Mouse (Mus musculus) ZHBTc4 (cell line): ENCODE results near the gene Hk2.
A peak's percentile ranks its signal among the peaks of the same experiment; 100 is the strongest.

Source experiments
- DNase-seq: peaks from one replicate; pipeline ENCODE4 v3.0.0-alpha.2; 2011; ENCODE audit warnings: low read depth, low spot score

Hk2 gene

DNA sequence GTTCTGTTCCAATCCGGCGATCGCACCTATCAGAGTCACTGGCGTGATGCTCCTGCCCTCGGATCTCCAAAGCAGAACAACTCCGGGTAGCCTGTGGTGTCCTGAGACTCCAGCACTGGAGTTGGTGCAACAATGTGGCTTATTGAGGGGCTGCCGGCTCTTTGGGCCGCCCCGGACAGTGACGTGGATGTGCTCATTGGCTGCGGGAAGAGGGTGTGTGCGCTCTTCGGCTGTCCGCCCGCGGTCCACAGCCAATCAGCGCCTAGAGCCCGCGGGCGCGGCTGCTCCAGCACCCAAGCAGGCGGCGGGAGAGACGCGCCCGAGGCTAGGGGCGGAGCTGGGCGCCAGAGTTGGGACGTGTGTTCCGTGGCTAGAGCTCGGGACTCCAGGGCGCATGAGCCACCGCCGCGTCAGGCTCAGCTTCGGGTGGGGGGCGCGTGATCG is at the start of gene Hk2:
Gene Hk2, minus strand, starts transcription at position 134 of the 444 bp plus-strand sequence.
- peak; percentile 99 for DNase-seq

DNA sequence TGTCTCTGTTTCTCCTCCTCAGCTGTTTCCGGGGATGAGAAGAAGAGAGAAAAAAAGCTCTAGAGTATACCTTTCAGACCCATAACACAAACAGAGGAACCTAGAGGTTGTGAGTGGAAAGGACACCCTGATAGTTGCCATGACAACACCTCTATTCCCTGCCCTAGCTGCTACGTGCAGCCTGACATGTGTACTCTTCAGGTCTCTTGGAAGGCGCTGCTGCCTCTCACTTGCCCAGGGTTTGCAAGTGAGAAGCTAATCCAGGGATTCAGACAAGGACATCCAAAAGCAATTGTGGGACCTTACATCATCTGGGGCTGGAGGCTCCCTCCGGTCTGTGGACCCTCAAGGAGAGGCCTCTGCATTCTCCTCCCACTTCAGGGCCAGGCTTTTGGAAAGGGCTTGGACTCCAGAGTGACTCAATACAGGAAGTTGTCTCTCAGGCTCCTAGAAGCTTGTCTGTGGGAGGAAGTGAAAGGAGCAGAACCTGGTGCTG is 47.6 kb upstream of the Hk2 start:
- peak; percentile 77 for DNase-seq

DNA sequence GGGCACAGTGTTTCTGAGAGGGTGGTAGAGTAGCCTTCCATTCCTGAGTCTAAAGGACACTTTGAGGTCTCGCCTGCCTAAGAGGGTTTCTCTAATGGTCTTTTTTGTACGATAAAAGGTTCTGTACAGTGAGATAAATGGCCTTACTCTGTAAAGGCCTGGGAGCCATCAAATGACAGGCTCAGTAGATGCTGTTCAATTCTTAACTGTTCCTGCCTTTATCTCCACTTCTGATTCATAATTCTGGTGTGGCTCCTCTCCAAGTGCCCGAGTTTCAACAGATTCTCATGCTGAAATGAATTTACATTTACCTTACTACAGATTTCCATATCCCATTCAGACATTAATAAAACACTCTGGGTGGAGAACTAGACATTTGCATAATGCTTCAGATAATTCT is 46.5 kb upstream of the Hk2 start:
- DNase-seq: no peak

DNA sequence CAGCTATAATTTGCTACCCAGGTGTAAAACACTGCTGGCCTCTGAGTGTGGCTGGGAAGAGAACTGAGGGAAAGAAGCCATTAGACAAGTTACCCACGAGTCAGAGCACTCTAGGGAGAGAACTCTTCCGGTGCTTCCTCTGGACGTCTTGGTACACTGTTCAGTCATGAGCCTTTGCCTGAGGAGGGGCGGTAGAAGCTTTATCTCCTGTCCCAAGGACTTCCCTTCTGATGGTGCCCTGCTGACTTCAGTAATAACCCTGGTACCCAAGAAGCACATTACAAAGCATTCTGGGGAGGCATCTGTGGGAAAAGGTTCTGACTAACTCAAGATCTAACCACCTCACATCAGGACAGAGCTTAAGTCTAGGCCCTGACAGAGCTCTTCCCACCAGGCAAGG is 40.6 kb upstream of the Hk2 start:
- no peak for DNase-seq

DNA sequence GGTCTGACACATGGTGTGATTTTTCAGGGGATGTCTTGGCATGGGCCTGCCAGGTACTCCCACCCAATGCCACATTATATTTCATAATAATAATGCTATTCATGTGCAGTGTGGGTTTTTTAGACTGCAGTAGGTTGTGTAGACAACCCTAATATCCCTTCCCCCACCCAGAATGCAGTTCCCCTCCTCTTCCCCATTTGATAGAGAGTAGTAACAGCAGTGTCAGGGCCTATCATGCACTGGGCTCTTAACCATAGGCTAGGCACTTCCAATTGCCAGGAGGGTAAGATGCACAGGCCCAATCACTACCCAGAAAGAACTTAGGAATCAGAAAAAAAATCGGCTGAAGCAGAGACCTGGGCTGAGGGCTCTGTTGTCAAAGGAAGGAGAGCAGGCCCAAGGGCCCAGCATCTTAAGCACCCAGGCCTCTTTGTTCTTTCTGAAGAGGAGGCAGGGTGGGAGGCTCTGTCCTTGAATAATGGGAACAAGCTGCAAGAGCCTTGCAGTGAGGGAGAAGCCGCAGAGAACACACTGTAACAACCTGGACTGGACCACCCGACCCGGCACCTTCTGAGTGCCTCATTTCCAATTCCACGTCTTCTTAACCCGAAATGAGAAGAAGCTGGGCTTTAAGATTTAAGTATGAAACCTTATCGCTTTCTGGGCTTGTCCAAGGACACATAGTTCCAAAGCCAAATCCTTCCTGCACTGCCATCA is 33.9 kb upstream of the Hk2 start:
- DNase-seq: no peak

DNA sequence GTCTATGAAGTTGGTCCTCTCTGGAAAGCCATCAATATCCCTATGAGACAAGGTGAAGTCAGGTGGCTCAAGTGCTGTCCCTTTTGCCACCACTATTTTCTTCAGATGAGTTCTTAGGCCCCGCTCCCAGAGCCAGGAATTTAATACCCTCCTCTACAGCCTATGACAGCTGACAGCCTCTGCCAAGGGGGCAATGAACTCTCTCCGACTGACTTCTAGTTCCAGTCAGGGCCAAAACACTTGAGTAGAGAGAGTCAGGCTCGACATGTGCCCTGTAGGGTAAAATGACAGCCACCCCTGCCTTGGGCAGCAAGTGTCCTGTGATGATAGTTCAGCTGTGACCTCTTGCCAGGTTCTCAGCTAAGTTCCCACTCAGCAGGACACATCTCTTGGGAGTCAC is 32.7 kb upstream of the Hk2 start:
- DNase-seq: no peak

DNA sequence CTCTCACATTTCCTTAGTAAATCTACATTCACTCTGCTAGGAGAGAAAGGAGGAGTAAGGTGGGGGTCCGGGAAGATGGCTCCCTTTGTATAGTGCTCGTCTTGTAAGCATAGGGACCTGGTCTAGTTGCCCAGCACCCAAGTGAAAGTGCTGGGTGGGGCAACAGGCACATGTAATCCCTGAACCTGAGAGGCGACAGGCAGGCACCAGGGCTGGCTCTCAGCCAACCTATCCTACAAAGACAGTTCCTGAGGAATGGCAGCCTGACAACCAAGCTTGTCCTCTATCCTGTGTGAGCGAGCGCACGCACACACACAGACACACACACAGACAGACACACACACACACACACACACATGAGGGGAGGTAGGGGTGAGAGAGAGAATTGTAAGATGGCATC is 32.2 kb upstream of the Hk2 start:
- DNase-seq: no peak

DNA sequence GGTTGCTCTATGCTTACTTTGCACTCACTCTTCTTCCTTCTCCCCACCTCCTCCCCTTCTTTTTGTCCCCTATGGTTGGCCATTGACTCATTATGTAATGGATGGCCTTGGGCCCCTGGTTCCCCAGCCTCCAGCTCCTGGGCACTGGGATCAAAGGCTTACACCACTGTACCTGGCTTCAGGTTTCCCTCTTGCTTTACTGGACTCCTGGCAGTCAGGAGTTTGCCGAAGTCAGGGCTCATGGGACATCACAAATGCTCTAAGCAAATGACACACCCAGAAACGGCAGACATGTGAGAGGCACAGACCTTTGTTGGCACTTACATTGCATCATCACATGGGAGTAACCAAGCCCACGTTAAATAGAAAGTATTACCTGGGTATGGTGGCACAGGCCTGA is 31.6 kb upstream of the Hk2 start:
- no peak for DNase-seq

DNA sequence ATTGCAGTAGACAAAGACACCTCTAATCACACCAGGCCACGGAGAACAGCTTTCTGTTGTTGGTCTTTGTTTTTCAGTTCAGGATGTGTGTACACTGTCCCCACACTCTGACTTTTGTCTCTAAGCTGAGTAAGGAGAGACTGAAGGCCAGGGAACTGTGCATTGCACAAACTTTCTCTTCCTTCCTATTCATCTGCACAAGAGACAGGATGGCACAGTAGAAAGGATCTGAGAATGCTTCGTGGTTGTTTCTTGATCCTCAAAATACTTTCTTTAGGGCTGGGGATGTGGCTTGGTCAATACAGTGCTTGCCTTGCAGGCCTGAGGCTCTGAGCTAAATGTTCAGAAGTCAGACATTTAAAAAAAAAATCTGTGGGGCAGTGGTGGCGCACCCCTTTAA is 30.7 kb upstream of the Hk2 start:
- DNase-seq: no peak

DNA sequence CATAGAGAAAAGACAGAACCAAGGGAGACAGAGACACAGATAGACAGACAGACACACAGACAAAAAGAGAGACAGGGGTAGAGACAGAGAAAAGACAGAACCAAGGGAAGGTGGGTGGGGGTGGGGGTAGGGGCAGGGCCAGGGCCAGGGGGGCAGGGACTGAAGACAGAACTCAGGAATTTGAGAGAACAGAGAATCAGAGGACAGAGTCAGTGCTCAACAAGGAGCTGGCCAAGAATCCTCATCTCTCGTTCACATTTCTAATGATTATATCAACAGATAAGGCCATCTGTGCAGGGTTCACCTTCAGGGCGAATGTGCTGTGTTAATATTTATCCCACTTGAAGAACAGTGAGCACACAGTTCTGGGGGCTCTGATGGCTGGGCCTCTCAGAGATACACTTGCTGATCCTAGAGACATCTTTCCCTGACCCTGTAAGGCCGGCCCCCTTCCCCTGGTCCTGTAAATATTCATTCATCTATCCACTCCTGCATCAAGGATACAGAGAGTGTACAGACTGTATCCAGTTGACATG is 24.0 kb upstream of the Hk2 start:
- no peak for DNase-seq

DNA sequence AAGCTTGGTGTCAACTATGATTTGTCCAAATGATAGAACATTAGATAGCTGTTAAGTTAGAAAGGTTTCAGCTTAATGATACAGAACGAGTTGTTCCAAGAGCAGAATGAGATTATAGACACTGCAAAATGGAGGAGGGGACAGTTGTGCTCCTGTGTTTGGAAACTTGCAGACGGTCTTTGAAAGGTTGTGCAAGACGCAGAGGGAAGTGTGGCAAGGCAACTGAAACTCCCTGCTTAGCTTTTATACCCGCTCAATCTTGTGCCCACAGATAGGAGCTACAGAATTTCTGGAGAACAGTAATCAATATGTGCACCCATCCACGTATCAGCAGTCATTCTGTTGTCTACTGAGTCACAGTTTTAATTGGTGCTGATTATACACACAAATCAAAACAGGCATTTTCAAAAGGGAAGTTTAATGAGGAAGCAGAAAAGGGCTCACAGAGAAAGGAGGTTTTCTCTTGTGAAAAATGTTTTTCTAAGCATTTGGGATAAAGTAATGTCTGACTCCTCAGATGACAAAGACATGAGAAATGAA is 23.1 kb upstream of the Hk2 start:
- DNase-seq: no peak

DNA sequence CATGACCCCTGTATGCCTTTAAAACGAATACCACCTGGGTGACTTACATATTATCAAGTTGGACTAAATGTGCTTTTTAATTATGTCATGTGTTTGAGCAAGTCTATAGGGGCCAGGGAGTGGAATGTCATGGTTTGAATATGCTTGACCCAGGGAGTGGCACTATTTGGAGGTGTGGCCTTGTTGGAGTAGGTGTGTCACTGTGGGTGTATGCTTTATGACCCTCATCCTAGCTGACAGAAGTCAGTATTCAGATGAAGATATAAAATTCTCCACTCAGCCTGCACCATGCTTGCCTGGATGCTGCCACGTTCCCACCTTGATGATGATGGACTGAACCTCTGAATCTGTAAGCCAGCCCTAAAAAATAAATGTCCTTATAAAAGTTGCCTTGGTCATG is 16.6 kb upstream of the Hk2 start:
- DNase-seq: no peak

DNA sequence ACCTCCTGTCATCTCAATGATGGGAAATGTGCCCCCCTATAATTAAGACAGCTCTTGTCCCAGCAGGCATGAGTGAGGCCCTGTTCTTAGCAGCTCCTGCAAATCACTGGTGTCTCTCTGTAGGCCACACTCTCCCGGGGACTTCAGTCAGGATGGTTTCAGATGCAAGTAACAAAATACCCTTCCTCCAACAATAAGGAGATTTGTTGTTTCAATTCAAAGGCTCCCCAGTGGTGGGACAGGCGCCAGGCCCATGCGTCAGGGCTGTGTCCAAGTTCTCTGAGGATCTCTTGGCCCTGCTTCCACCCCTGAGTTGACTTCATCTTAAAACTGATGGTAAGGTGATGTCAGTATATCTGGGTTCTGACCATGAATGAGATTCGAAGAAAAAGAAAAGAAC is 9.7 kb upstream of the Hk2 start:
- DNase-seq: no peak

DNA sequence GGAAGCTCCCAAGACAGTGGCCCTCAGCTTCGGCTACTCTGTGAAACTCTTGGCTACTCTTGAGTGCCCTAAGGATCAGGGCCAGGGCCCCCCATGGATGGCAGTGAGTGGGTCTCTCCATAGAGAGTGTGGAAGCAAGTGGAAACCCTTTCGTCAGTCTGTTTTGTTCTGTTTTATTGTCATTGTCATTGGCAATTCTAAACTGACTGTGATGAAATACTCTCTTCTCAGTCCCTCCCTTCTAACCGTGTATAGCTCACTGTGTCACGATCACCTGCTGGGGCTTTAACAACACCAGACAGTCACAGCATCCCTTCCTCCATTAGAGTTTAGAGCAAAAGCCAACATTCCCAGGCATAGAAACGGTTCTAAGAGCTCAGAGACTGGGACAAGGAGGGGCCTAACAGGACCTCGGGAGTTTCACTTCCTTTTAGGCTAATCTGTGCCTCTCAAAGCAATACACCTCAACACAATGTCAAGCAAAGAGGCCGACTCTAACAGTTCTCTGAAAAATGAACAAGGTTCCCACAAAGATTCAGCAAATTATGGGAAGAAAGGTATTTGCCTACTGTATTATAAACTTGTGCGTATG is 6.6 kb upstream of the Hk2 start:
- no peak for DNase-seq

DNA sequence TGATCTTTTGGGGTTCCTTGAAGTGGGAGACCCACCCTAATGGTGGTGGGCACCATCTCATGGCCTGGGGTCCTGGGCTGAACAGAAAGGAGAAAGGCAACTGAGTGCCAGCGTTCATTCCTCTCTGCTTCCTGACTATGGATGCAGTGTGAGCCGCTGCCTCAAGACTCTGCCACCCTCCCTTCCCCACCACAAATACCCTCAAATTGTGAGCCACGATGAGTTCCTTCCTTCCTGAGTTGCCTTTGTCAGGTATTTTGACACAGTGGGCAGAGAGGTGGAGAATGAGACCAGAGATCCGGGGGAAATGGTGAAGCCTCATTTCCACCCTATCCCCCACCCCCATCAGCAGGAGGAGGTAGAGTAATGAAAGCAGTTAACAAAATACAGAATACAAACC is 6.1 kb upstream of the Hk2 start:
- DNase-seq: no peak

DNA sequence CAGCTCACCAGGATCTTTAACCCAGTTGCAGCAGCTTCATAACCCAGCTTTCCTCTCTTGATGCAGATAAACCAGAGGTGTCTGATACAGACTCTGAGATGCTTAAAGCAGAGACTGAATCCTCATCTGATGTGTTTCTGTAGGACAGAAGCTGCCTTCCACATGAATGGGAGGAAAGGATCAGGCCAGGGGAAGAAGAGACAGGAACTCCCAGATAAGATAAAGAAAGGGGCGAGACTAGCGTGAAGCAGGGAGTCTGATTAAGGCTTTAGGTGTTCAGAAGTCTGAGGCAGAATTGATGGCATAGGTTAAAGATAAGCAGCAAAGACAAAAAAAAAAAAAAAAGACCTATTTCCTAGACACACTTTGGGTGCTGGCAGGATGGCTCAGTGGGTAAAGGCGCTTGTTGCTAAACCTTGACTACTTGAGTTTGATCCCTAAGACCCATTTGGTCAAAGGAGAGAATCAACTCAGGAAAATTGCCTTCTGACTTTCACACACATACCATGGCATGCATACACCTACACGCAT is 2.9 kb upstream of the Hk2 start:
- DNase-seq: no peak

DNA sequence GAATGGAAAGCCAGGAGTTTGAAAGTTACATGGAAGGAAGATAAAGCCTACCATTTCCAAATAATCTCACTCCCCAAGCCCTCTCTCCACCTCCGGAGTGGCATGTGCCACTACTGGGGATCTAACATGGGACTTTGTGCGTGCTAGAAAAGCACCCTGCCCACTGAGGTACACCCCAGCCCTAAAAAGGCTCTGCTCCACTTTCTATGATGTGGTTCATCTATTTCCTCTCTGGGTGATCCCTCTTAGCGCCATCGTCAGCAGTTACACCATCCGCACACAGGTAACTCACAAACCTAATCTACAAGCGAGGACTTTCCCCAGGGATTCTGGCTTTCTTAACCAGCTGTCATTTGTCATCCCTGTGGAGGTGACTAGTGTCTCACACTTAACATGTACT is 1.1 kb upstream of the Hk2 start:
- DNase-seq: no peak

DNA sequence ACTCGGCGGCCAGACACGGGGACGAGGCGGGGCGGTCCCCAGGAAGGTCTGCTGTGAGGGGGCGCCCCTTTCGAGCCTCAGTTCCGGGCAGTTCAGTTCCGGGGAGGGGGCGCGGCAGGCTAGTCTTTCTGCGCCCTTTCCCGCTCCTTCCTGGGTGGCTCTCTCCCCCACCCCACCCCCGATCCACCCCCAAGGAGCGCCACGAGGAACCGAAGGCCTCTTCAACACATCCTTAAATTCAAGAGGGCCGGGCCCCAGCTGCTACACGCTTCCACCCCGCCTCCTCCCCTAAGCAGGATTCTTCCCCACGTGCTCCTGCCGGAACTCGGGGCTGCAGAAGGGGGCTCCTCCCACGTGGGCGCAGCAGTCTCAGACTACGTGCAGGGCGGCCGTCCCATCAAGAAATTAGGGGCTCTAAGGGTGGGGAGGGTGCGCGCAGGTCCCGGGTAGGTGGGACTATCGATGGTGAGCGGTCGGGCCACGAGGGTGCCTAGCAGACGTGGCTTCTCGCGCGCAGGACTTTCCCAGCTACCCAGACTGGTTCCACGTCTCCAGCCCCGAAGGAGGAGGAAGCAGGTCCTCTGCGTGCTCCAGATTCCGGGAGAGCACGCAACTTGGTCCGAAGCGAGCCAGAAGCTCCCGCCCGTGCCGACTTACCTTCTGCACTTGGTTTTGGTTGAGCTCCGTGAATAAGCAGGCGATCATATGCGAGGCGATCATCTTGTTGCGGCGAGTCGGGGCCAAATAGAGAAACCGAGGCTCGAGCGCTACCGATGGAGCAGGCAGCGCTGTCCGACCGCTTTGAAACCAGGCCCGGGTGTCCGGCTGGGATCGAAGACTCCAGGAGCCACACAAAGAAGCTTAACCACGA is 758 bp downstream of the Hk2 start:
- peak; percentile 93 for DNase-seq

DNA sequence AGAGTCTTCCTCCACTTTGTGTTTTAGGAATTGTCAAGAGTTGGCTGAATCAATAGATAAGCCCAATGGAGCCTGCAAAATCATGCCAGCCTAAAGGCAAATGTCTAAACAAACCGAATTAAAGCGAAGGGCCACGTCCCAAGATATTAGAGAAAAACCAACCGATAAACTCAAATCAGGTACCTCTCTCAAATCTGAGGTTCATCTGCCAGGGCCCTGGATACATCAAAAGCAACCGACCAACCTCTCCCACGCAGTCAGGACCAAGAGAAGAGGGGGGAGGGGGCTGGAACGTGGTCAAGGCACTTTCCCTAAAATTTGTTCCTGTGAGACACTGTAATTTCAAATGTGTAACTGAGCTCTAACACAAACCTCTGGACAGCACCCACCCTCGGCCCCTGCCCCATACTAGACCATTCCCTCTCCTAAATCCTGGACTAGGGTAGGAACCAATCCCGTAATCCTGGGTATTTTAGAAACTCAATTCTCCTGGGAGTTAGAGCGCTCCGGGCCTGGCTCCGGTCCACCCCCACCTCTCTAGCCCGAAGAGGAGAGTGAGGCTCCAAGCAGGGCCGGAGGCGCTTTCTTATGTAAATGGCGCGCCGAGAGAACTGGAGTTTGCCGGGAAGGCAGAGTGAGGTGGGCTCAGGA is 1.7 kb downstream of the Hk2 start:
- peak; percentile 96 for DNase-seq

DNA sequence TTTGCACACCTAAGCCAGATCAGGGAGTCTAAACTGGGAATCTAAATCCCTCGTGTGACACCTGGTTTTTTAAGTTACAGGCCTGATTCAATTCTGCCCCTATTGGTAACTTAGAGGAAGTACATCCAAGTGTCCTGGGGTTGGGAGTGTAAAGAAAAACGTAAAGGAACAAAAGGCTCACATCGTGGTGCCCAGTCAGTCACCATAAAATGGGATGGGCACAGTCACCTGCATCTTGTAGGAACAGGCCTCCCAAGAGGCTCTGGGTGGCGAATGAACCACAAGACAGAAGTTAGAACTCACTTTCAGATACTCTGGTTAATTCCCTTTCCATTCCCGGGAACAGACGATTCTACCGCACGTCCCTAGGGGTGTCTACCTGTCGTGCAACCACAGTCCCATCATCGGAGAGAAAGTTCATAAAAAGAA is 2.3 kb downstream of the Hk2 start:
- DNase-seq: peak; percentile 86

DNA sequence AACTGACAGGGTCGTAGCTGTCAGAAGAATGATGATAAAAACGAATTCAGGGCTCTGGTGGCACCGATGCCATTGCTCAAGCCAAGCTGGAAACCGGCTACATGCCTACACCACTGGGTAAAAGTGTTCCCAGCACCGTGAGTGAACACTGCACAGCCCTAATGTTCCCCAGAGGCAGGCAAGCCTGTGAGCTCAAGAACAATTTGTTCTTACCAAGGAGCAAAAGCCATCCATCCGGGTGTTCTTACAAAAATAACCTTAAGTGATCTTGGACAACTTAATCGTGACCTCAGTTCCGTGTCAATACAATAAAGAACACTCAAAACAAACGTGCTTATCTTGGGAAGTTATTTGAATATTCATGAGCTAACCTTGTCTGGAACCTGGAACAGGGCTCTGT is 3.2 kb downstream of the Hk2 start:
- DNase-seq: no peak
